26 mouse cellular contexts compared by ENCODE assay signal in genomic region chr15:98835291-98835690, GRCm38 (mm10). TPM values are rescaled to one million over a fixed set of nuclear protein-coding genes. Genes with fewer than 3 reads are reported as not detected.
DNase-seq lines count a peak whose midpoint lies in the region; ATAC-seq lines count a peak whose summit lies in the region.
"Had no signal": no experiment of that assay in that cellular context is flagged by ENCODE, and none has a peak within 500 bp of the region (broad histone marks: within the 10 kb centered on the region; RNA-seq: fewer than 3 reads in every experiment).

No protein-coding gene starts in this region.

- no peaks in the 10 kb centered on the region for H3K9me3 ChIP-seq in heart, embryonic 14.5 days (ENCODE audit: control insufficient read depth, low read length)
- H3K9me3 ChIP-seq in kidney, embryonic 15.5 days (replicated peaks) = no peaks in the 10 kb centered on the region
- H3K9me3 ChIP-seq in megakaryocyte, embryonic 14.5 days = no peaks in the 10 kb centered on the region
- H3K9me3 ChIP-seq: embryonic facial prominence, embryonic 12.5 days; forebrain, embryonic 15.5 days; heart, embryonic 10.5 days; hindbrain, embryonic 15.5 days had no signal

- 66% methylated on average over 14 of the region's 14 CpGs for WGBS in heart, embryonic 14.5 days
- 94% methylated on average over 14 of the region's 14 CpGs for WGBS in kidney, embryonic 15.5 days

- no peaks in the 10 kb centered on the region for H3K27me3 ChIP-seq in heart, embryonic 14.5 days (ENCODE audit: control insufficient read depth, insufficient read depth, low read length)
- no peaks in the 10 kb centered on the region for H3K27me3 ChIP-seq in kidney, embryonic 15.5 days
- H3K27me3 ChIP-seq in megakaryocyte, embryonic 14.5 days (replicated peaks) = no peaks in the 10 kb centered on the region
- H3K27me3 ChIP-seq: embryonic facial prominence, embryonic 12.5 days; forebrain, embryonic 15.5 days; hindbrain, embryonic 15.5 days; Patski had no signal

- H3K4me3 ChIP-seq in heart, embryonic 14.5 days (ENCODE audit: control insufficient read depth in 1 of 2, insufficient read depth in 1 of 2, low read depth in 1 of 2, low read length in 2 of 2) = no peak overlapping the region
- H3K4me3 ChIP-seq in kidney, embryonic 15.5 days (replicated peaks) = no peak overlapping the region
- peak overlapping the region; percentile 38 for H3K4me3 ChIP-seq in megakaryocyte, embryonic 14.5 days (replicated peaks)
- H3K4me3 ChIP-seq: embryonic facial prominence, embryonic 12.5 days; forebrain, embryonic 15.5 days; heart, embryonic 10.5 days; hindbrain, embryonic 15.5 days had no signal

- no peak for ATAC-seq in heart, embryonic 14.5 days (ENCODE audit: insufficient number of reproducible peaks, insufficient read depth, low FRiP score, low read depth)
- no peak for ATAC-seq in kidney, embryonic 15.5 days (replicated peaks; ENCODE audit: low FRiP score)
- no peak for ATAC-seq in megakaryocyte, adult 5-6 weeks (ENCODE audit: poor library complexity, severe bottlenecking)
- ATAC-seq: activated CD4-positive, CD25-positive, alpha-beta regulatory T cell, adult 4 months; CD4-positive, CD25-positive, alpha-beta regulatory T cell, adult 4 months; forebrain, embryonic 15.5 days; intestine, embryonic 16.5 days; Patski had no signal

- no peak overlapping the region for H3K4me2 ChIP-seq in heart, embryonic 14.5 days (ENCODE audit: low read length)
- no peak overlapping the region for H3K4me2 ChIP-seq in kidney, embryonic 15.5 days
- H3K4me2 ChIP-seq: embryonic facial prominence, embryonic 12.5 days; forebrain, embryonic 15.5 days; hindbrain, embryonic 15.5 days had no signal

- intact Hi-C loops in heart, postnatal 14 days (cut with DNase I) = no loop called here

- H3K9ac ChIP-seq in heart, embryonic 14.5 days (ENCODE audit: low read length) = peak overlapping the region; percentile 32; the same call in 1 of the 2 replicates
- H3K9ac ChIP-seq in kidney, embryonic 15.5 days = no peak overlapping the region
- H3K9ac ChIP-seq: embryonic facial prominence, embryonic 12.5 days; forebrain, embryonic 15.5 days; hindbrain, embryonic 15.5 days had no signal

- peaks cover 76% of the 10 kb centered on the region for H3K36me3 ChIP-seq in heart, embryonic 14.5 days (ENCODE audit: control insufficient read depth, insufficient read depth, low read length)
- peaks cover 77% of the 10 kb centered on the region for H3K36me3 ChIP-seq in kidney, embryonic 15.5 days
- peaks cover 73% of the 10 kb centered on the region for H3K36me3 ChIP-seq in megakaryocyte, embryonic 14.5 days (replicated peaks; ENCODE audit: low read length)

- H3K27ac ChIP-seq in heart, embryonic 14.5 days (replicated peaks in 1 of 2; ENCODE audit: control insufficient read depth in 1 of 2, insufficient read depth in 1 of 2, low read depth in 2 of 2, low read length in 2 of 2) = peak overlapping the region; percentile 9 to 33; a peak in 1 of 4 replicates
- H3K27ac ChIP-seq in kidney, embryonic 15.5 days = 0 out of 2 replicates have a peak overlapping the region, but pooled peaks have one; percentile 7
- H3K27ac ChIP-seq: embryonic facial prominence, embryonic 12.5 days; forebrain, embryonic 15.5 days; heart, embryonic 10.5 days; hindbrain, embryonic 15.5 days had no signal

- peaks cover 6 to 10% of the 10 kb centered on the region in 2 experiments; a peak in 3 of 4 replicates for H3K4me1 ChIP-seq in heart, embryonic 14.5 days (ENCODE audit: control insufficient read depth in 2 of 2, insufficient read depth in 2 of 2, low read length in 2 of 2)
- peaks cover 21% of the 10 kb centered on the region for H3K4me1 ChIP-seq in kidney, embryonic 15.5 days
- peaks cover 44% of the 10 kb centered on the region for H3K4me1 ChIP-seq in megakaryocyte, embryonic 14.5 days

- peak; percentile 93 for DNase-seq in heart, adult 11 months
- DNase-seq in heart, postnatal 14 days = no peak
- no peak for DNase-seq in heart, adult 9 months (ENCODE audit: low spot score in 2 of 2)
- no peak for DNase-seq in kidney, adult 8-10 months
- DNase-seq: adrenal gland, postnatal 14 days; B cell, adult 2 months; cerebellum, adult 11-12 months; cerebellum, adult 9-10 months; cerebellum, postnatal 25 days; gastrocnemius, postnatal 36 days had no signal

RNA-seq across cellular contexts. Expression of gene Prkag1, which starts 4.0 kb away (rescaled TPM):
- 10 to 100 TPM; 91.8 to 93.6 TPM for total RNA-seq in heart, postnatal 14 days (2021)
- polyA plus RNA-seq in heart, embryonic 14.5 days (2014; fragmentation: Nextera tagmentation; extraction: Ambion mirVana) = 82.0 and 85.5 TPM in 2 replicates
- polyA plus RNA-seq in kidney, embryonic 15.5 days (2015; fragmentation: Nextera tagmentation; extraction: Ambion mirVana) = 98.5 and 100 TPM in 2 replicates
- 237 and 264 TPM in 2 replicates for polyA plus RNA-seq in megakaryocyte, embryonic 14.5 days (2012; ENCODE audit: insufficient read depth, low replicate concordance)
- 60.5 TPM in 2 replicates for total RNA-seq in megakaryocyte, adult 5-6 weeks (2015)
- 99.7 and 126 TPM in 2 replicates for total RNA-seq in megakaryocyte, adult 5-6 weeks (2017)

RNA-seq across cellular contexts. Expression of gene Ddn, which starts 26.0 kb away (rescaled TPM):
- under 1 TPM; 0.20 to 0.31 TPM for total RNA-seq in heart, postnatal 14 days (2021)
- polyA plus RNA-seq in heart, embryonic 14.5 days (2014; fragmentation: Nextera tagmentation; extraction: Ambion mirVana) = 0.22 and 0.51 TPM in 2 replicates
- 2.9 and 3.2 TPM in 2 replicates for polyA plus RNA-seq in kidney, embryonic 15.5 days (2015; fragmentation: Nextera tagmentation; extraction: Ambion mirVana)
- 0.32 and 0.73 TPM in 2 replicates for polyA plus RNA-seq in megakaryocyte, embryonic 14.5 days (2012; ENCODE audit: insufficient read depth, low replicate concordance)
- not detected in 2 replicates for total RNA-seq in megakaryocyte, adult 5-6 weeks (2015)
- 0.15 and 0.16 TPM in 2 replicates for total RNA-seq in megakaryocyte, adult 5-6 weeks (2017)
- total RNA-seq: adrenal gland, adult 18-20 months; adrenal gland, postnatal 14 days had no signal
- polyA plus RNA-seq: activated CD4-positive, CD25-positive, alpha-beta regulatory T cell, adult 4 months; CD4-positive, CD25-positive, alpha-beta regulatory T cell, adult 4 months; forebrain, embryonic 11.5 days; heart, embryonic 10.5 days; intestine, embryonic 16.5 days; Patski had no signal

RNA-seq across cellular contexts. Expression of gene Kmt2d, which starts 35.7 kb away (rescaled TPM):
- total RNA-seq in heart, postnatal 14 days (2021) = 10 to 100 TPM; 63.2 to 64.5 TPM
- 12.7 and 13.0 TPM in 2 replicates for polyA plus RNA-seq in heart, embryonic 14.5 days (2014; fragmentation: Nextera tagmentation; extraction: Ambion mirVana)
- 12.3 and 13.3 TPM in 2 replicates for polyA plus RNA-seq in kidney, embryonic 15.5 days (2015; fragmentation: Nextera tagmentation; extraction: Ambion mirVana)
- 11.9 and 17.8 TPM in 2 replicates for polyA plus RNA-seq in megakaryocyte, embryonic 14.5 days (2012; ENCODE audit: insufficient read depth, low replicate concordance)
- 33.7 and 37.1 TPM in 2 replicates for total RNA-seq in megakaryocyte, adult 5-6 weeks (2015)
- 16.7 and 52.1 TPM in 2 replicates for total RNA-seq in megakaryocyte, adult 5-6 weeks (2017)

RNA-seq across cellular contexts. Expression of gene Wnt1, which starts 45.6 kb away (rescaled TPM):
- total RNA-seq in heart, postnatal 14 days (2021) = not detected
- not detected in 2 replicates for polyA plus RNA-seq in heart, embryonic 14.5 days (2014; fragmentation: Nextera tagmentation; extraction: Ambion mirVana)
- polyA plus RNA-seq in kidney, embryonic 15.5 days (2015; fragmentation: Nextera tagmentation; extraction: Ambion mirVana) = 0.06 TPM in 1 of 2 replicates, not detected in the other
- polyA plus RNA-seq in megakaryocyte, embryonic 14.5 days (2012; ENCODE audit: insufficient read depth, low replicate concordance) = not detected in 2 replicates
- not detected in 2 replicates for total RNA-seq in megakaryocyte, adult 5-6 weeks (2015)
- total RNA-seq in megakaryocyte, adult 5-6 weeks (2017) = not detected in 2 replicates
- total RNA-seq: adrenal gland, adult 18-20 months; adrenal gland, postnatal 14 days; gastrocnemius, adult 8-10 months; gastrocnemius, postnatal 36 days; hematopoietic stem cell, adult 5-6 weeks had no signal
- polyA plus RNA-seq: activated CD4-positive, CD25-positive, alpha-beta regulatory T cell, adult 4 months; CD4-positive, CD25-positive, alpha-beta regulatory T cell, adult 4 months; heart, embryonic 10.5 days; intestine, embryonic 16.5 days; Patski had no signal

RNA-seq across cellular contexts. Expression of gene Wnt10b, which starts 57.3 kb away (rescaled TPM):
- under 1 TPM; 0.45 to 0.61 TPM for total RNA-seq in heart, postnatal 14 days (2021)
- not detected in 2 replicates for polyA plus RNA-seq in heart, embryonic 14.5 days (2014; fragmentation: Nextera tagmentation; extraction: Ambion mirVana)
- 0.12 and 0.31 TPM in 2 replicates for polyA plus RNA-seq in kidney, embryonic 15.5 days (2015; fragmentation: Nextera tagmentation; extraction: Ambion mirVana)
- not detected in 2 replicates for polyA plus RNA-seq in megakaryocyte, embryonic 14.5 days (2012; ENCODE audit: insufficient read depth, low replicate concordance)
- 0.04 and 0.34 TPM in 2 replicates for total RNA-seq in megakaryocyte, adult 5-6 weeks (2015)
- not detected in 2 replicates for total RNA-seq in megakaryocyte, adult 5-6 weeks (2017)
- polyA plus RNA-seq: CD4-positive, CD25-positive, alpha-beta regulatory T cell, adult 4 months; forebrain, embryonic 15.5 days; hindbrain, embryonic 15.5 days; Patski had no signal
